10 mouse cellular contexts compared by ENCODE assay signal in genomic region chr4:147433017-147433416, GRCm38 (mm10). TPM values are rescaled to one million over a fixed set of nuclear protein-coding genes. Genes with fewer than 3 reads are reported as not detected.
DNase-seq lines count a peak whose midpoint lies in the region; ATAC-seq lines count a peak whose summit lies in the region.
"Had no signal": no experiment of that assay in that cellular context is flagged by ENCODE, and none has a peak within 500 bp of the region (broad histone marks: within the 10 kb centered on the region; RNA-seq: fewer than 3 reads in every experiment).

No protein-coding gene starts in this region.

- peak; percentile 22 for DNase-seq in forebrain, embryonic 10.5 days (ENCODE audit: extremely low spot score, low spot score)
- DNase-seq in kidney, adult 8-10 months, result no peak
- no peak for DNase-seq in midbrain, embryonic 14.5 days
- DNase-seq in urinary bladder, postnatal 25 days (ENCODE audit: low spot score), result no peak
- no peak for DNase-seq in urinary bladder, adult 2 months (ENCODE audit: low spot score)
- DNase-seq: retina, postnatal 1 day had no signal

- peaks cover 45% of the 10 kb centered on the region for H3K9me3 ChIP-seq in forebrain, embryonic 10.5 days
- H3K9me3 ChIP-seq in forebrain, embryonic 16.5 days (ENCODE audit: control insufficient read depth, low read length), result peaks cover 42% of the 10 kb centered on the region
- H3K9me3 ChIP-seq in kidney, embryonic 16.5 days (ENCODE audit: low read length), result peaks cover 37% of the 10 kb centered on the region
- H3K9me3 ChIP-seq in embryonic facial prominence, embryonic 12.5 days, result peaks cover 28% of the 10 kb centered on the region
- peaks cover 55% of the 10 kb centered on the region for H3K9me3 ChIP-seq in midbrain, embryonic 14.5 days (ENCODE audit: control insufficient read depth, low read length)

- 43% methylated on average over 3 of the region's 3 CpGs for WGBS in forebrain, embryonic 10.5 days
- WGBS in forebrain, embryonic 16.5 days, result 40% methylated on average over 3 of the region's 3 CpGs
- 40% methylated on average over 3 of the region's 3 CpGs for WGBS in kidney, embryonic 16.5 days
- WGBS in embryonic facial prominence, embryonic 12.5 days, result 37% methylated on average over 3 of the region's 3 CpGs
- 45% methylated on average over 3 of the region's 3 CpGs for WGBS in midbrain, embryonic 14.5 days

- H3K27me3 ChIP-seq in forebrain, embryonic 10.5 days (ENCODE audit: poor library complexity, severe bottlenecking), result no peaks in the 10 kb centered on the region
- H3K27me3 ChIP-seq in forebrain, embryonic 16.5 days (replicated peaks; ENCODE audit: control insufficient read depth, insufficient read depth, low read length), result no peaks in the 10 kb centered on the region
- H3K27me3 ChIP-seq in kidney, embryonic 16.5 days (ENCODE audit: insufficient read depth, low read length), result no peaks in the 10 kb centered on the region
- no peaks in the 10 kb centered on the region for H3K27me3 ChIP-seq in embryonic facial prominence, embryonic 12.5 days
- no peaks in the 10 kb centered on the region for H3K27me3 ChIP-seq in midbrain, embryonic 14.5 days (ENCODE audit: control insufficient read depth, insufficient read depth, low read length)
- H3K27me3 ChIP-seq: Patski had no signal

- H3K9ac ChIP-seq in forebrain, embryonic 16.5 days (replicated peaks; ENCODE audit: low read depth, low read length), result no peak overlapping the region
- no peak overlapping the region for H3K9ac ChIP-seq in kidney, embryonic 16.5 days (replicated peaks; ENCODE audit: low read length)
- H3K9ac ChIP-seq in embryonic facial prominence, embryonic 12.5 days, result no peak overlapping the region
- H3K9ac ChIP-seq in midbrain, embryonic 14.5 days (replicated peaks; ENCODE audit: low read length), result no peak overlapping the region

- ATAC-seq in forebrain, embryonic 16.5 days, result no peak
- ATAC-seq in kidney, embryonic 16.5 days (ENCODE audit: low FRiP score, low TSS enrichment), result 0 out of 2 replicates have a peak, but pooled peaks have one; percentile 36
- ATAC-seq in embryonic facial prominence, embryonic 12.5 days (ENCODE audit: insufficient number of reproducible peaks, insufficient read depth, low FRiP score, low TSS enrichment), result 0 out of 2 replicates have a peak, but pooled peaks have one; percentile 16
- ATAC-seq in midbrain, embryonic 14.5 days (ENCODE audit: low FRiP score, low TSS enrichment), result peak; percentile 25; the same call in 1 of the 2 replicates
- ATAC-seq: Patski had no signal

- no peak overlapping the region for H3K4me3 ChIP-seq in forebrain, embryonic 10.5 days
- H3K4me3 ChIP-seq in forebrain, embryonic 16.5 days (replicated peaks; ENCODE audit: low read length), result no peak overlapping the region
- no peak overlapping the region for H3K4me3 ChIP-seq in kidney, embryonic 16.5 days (ENCODE audit: low read length)
- H3K4me3 ChIP-seq in embryonic facial prominence, embryonic 12.5 days, result no peak overlapping the region
- no peak overlapping the region for H3K4me3 ChIP-seq in midbrain, embryonic 14.5 days (replicated peaks; ENCODE audit: low read depth, low read length)

- H3K27ac ChIP-seq in forebrain, embryonic 10.5 days, result no peak overlapping the region
- H3K27ac ChIP-seq in forebrain, embryonic 16.5 days (ENCODE audit: low read length), result no peak overlapping the region
- no peak overlapping the region for H3K27ac ChIP-seq in kidney, embryonic 16.5 days (ENCODE audit: low read length)
- H3K27ac ChIP-seq in embryonic facial prominence, embryonic 12.5 days, result no peak overlapping the region
- H3K27ac ChIP-seq in midbrain, embryonic 14.5 days (replicated peaks; ENCODE audit: low read depth, low read length), result no peak overlapping the region

- H3K4me2 ChIP-seq in forebrain, embryonic 16.5 days (ENCODE audit: low read length), result no peak overlapping the region
- H3K4me2 ChIP-seq in kidney, embryonic 16.5 days (replicated peaks; ENCODE audit: low read depth, low read length), result no peak overlapping the region
- no peak overlapping the region for H3K4me2 ChIP-seq in embryonic facial prominence, embryonic 12.5 days (replicated peaks)
- H3K4me2 ChIP-seq in midbrain, embryonic 14.5 days (ENCODE audit: low read length), result no peak overlapping the region

- no peaks in the 10 kb centered on the region for H3K4me1 ChIP-seq in forebrain, embryonic 10.5 days
- no peaks in the 10 kb centered on the region for H3K4me1 ChIP-seq in forebrain, embryonic 16.5 days (replicated peaks; ENCODE audit: control insufficient read depth, insufficient read depth, low read length)
- H3K4me1 ChIP-seq in kidney, embryonic 16.5 days (ENCODE audit: insufficient read depth, low read length), result no peaks in the 10 kb centered on the region
- H3K4me1 ChIP-seq in embryonic facial prominence, embryonic 12.5 days, result no peaks in the 10 kb centered on the region
- H3K4me1 ChIP-seq in midbrain, embryonic 14.5 days (ENCODE audit: control insufficient read depth, insufficient read depth, low read length), result no peaks in the 10 kb centered on the region

- H3K36me3 ChIP-seq in forebrain, embryonic 10.5 days (replicated peaks), result no peaks in the 10 kb centered on the region
- H3K36me3 ChIP-seq in forebrain, embryonic 16.5 days (ENCODE audit: control insufficient read depth, insufficient read depth), result no peaks in the 10 kb centered on the region
- no peaks in the 10 kb centered on the region for H3K36me3 ChIP-seq in kidney, embryonic 16.5 days (ENCODE audit: insufficient read depth, low read length)
- no peaks in the 10 kb centered on the region for H3K36me3 ChIP-seq in embryonic facial prominence, embryonic 12.5 days
- H3K36me3 ChIP-seq in midbrain, embryonic 14.5 days (ENCODE audit: control insufficient read depth, insufficient read depth, low read length), result no peaks in the 10 kb centered on the region

RNA-seq across cellular contexts. Expression of gene Zfp982, which starts 59.2 kb away (rescaled TPM):
- 6.4 and 10.5 TPM in 2 replicates for polyA plus RNA-seq in forebrain, embryonic 10.5 days (2016; fragmentation: Nextera tagmentation; extraction: Ambion mirVana)
- 2.9 and 3.4 TPM in 2 replicates for polyA plus RNA-seq in forebrain, embryonic 16.5 days (2015; fragmentation: Nextera tagmentation; extraction: Ambion mirVana)
- polyA plus RNA-seq in kidney, embryonic 16.5 days (2015; fragmentation: Nextera tagmentation; extraction: Ambion mirVana), result 6.6 and 6.9 TPM in 2 replicates
- polyA plus RNA-seq in embryonic facial prominence, embryonic 12.5 days (2016; fragmentation: Nextera tagmentation; extraction: Ambion mirVana), result 9.8 and 11.3 TPM in 2 replicates
- 5.3 and 6.5 TPM in 2 replicates for polyA plus RNA-seq in midbrain, embryonic 14.5 days (2014; fragmentation: Nextera tagmentation; extraction: Ambion mirVana)
- polyA plus RNA-seq in urinary bladder, adult 2 months (2012; rRNA removed), result 4.1 and 4.3 TPM in 2 replicates
- polyA plus RNA-seq: Patski had no signal
